Mouse (Mus musculus): ENCODE results near the gene Asah2.
"Not testable (repeated sequence)": the region's sequence is repeated elsewhere in the genome, so short reads cannot be mapped to it uniquely, and the experiment has no call there.

The Asah2 gene

GRCm38 (mm10) chr19:32107771-32108306, at the start of gene Asah2:
Gene Asah2 (minus strand): TSS chr19:32108211.
- DNase-seq (ENCODE audit: low spot score in 2 of 2), result peak; percentile 39 to 51

GRCm38 (mm10) chr19:32157045-32157444, 49.0 kb upstream of the Asah2 start:
- no peak for DNase-seq (ENCODE audit: low spot score in 2 of 2)

- no peak for DNase-seq (ENCODE audit: low spot score in 2 of 2)
Measured at GRCm38 (mm10) chr19:32152529-32152928, 44.5 kb upstream of the Asah2 start.

- DNase-seq (ENCODE audit: low spot score in 2 of 2), result no peak
Measured at GRCm38 (mm10) chr19:32148710-32149109, 40.7 kb upstream of the Asah2 start.

GRCm38 (mm10) chr19:32142383-32142782, 34.4 kb upstream of the Asah2 start:
- no peak for DNase-seq (ENCODE audit: low spot score in 2 of 2)

DNA sequence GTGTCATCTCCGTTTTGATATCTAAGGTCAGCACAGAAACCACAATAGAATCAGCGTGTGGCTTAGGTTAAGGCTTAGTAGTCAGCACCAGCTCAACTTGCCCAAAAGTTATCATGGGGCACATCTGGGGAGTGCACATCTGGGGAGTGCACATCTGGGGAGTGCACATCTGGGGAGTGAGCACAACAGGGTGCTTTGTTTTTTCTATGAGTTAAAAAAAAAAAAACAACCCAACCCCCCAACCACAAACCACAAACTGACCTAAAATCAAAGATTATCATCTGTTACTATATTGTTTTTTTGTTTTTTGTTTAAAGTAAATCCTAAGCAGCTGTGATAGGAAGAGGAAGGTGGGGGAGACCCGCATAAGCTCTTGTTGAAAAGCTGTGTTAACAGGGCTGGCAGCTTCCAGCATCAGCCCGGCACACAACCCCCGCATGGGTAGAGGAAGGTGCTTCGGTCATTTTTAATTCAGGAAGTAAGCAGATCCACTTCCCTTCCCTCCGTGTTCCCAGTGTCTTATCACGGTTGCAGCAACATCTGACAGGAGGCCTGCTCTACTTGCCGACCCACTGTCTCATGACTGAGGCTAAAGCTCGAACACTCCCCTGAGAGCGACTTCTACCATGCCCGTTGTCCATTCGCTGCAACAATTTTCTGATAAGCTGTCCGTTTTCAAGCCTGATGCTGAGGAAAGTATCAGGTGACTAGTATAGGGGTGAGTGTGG, 30.5 kb upstream of the Asah2 start:
- no peak for DNase-seq (ENCODE audit: low spot score in 2 of 2)

GRCm38 (mm10) chr19:32137904-32138303, 29.9 kb upstream of the Asah2 start:
- DNase-seq (ENCODE audit: low spot score in 2 of 2), result no peak

DNA sequence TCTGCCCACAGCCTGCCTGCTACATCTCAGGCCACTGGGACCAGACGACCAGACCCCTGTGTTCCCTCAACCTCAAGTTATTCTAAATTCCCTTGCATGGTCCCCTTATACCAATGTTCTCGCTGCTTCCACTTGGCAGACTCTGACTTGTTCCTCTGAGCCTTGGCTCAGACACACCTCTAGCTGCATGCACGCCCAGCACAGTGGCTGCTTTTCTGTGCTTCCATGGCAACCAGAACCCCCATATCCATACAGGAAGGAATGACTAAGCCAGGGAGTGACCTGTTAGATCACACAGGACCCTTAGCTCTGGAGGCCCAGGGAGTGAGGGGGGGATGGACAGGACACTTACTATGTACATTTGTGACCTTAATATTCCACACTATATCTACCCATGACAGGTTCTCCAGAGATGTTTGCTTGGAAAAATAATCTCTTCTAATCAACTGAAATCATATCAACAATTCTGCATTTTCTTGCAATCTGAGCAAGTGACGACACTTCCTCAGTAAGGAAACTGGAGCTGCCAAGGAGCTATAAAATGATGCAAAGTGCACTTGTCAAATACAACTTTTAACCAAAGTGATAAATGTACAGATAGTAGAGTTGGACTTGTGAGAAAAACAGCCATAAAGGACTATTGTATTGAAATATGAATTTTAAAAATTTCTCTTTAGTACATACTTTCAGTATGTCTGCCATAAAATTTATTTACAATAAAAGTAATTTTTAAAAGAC, 29.0 kb upstream of the Asah2 start:
- DNase-seq (ENCODE audit: low spot score in 2 of 2), result no peak

DNA sequence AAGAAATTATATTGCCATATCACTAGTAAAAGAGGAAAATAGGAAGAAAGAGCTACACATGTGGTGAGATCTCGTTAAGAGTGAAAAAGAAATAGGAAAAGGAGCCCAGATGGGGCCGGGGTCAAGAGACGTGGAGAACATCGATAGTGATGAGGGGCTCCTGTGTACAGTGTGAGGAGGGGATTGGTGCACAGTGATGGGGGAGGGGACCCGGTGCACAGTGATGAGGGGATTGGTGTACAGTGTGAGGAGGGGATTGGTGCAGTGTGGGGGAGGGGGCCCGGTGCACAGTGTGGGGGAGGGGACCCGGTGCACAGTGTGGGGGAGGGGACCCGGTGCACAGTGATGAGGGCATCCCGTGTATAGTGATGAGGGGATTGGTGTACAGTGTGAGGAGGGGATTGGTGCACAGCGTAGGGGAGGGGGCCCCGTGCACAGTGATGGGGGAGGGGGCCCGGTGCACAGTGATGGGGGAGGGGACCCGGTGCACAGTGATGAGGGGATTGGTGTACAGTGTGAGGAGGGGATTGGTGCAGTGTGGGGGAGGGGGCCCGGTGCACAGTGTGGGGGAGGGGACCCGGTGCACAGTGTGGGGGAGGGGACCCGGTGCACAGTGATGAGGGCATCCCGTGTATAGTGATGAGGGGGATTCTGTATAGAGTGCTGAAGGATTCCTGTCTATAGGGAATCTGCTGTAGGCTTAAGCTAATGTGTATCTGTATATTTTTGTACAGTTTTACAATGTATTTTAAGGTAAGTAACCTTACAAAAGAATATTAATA, 23.9 kb upstream of the Asah2 start:
- not testable (repeated sequence) for DNase-seq (ENCODE audit: low spot score in 2 of 2)

GRCm38 (mm10) chr19:32129281-32129680, 21.3 kb upstream of the Asah2 start:
- no peak for DNase-seq (ENCODE audit: low spot score in 2 of 2)

DNA sequence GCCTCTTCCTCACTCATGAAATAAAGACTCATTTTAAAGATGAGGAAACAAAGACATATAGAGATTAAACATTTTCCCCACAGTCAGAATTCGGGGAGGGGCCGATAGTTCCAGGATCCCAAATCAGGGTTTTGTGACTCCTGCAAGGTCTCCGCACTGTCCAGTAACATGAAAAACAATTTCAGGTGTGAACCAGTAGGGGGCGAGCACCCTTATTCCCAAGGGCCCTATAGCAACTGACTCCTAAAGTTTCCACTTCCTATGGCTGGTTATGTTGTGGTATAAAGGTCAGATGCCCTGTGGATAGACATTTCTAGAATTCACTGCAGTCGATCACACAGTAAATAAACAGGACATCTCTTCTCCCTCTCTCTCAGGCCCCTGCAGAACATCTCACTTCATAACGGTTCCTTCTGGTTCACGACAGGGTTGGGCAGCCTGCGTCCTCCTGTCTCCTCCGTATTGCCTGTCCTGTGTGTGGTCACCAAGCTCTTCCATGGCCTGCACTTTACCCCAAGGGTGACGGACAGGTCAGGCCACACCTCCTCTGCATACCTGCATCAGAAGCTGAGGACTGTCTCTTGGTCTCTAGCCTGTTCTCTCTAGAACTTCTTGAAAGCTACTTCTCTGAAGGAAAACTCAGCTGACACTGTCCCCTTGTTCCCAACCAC, 19.3 kb upstream of the Asah2 start:
- no peak for DNase-seq (ENCODE audit: low spot score in 2 of 2)

GRCm38 (mm10) chr19:32124155-32124554, 16.1 kb upstream of the Asah2 start:
- DNase-seq (ENCODE audit: low spot score in 2 of 2), result no peak

- DNase-seq (ENCODE audit: low spot score in 2 of 2), result no peak
Measured at GRCm38 (mm10) chr19:32123196-32123595, 15.2 kb upstream of the Asah2 start.

DNA sequence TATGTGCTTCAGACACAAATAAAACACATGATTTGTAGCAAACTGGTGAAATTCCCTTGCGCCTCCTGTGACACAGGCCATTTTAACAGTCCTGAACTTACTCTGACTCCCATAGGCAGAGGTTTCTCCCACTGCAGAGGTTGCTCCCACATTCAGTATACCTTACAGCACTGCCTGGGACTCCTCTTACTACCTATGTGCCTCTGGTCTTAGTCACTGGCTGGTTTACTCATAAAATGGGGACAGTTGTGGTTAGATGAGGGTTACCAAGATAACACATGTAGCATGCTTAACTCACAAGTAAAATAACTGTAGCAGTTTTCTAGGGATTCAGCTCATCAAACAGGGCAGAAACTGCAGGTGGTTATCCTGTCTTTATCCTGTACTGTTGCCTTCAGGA, 12.8 kb upstream of the Asah2 start:
- DNase-seq (ENCODE audit: low spot score in 2 of 2), result no peak

DNA sequence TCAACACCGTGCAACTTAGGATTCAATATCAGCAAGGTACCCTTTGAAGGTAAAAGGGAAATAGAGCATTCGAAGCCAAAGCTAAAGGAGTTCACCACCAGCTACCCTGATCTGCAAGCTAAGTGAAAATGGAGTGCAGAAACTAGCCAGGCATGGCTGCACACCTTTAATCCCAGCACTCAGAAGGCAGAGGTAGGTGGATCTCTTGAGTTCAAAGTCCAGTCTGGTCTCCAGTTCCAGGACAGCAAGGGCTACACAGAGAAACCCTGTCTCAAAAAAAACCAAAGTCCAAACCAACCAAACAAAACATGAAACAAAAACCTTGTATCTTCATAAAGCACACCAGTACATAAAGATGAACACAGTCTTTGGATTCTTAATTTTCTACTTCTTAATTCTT, 11.7 kb upstream of the Asah2 start:
- DNase-seq (ENCODE audit: low spot score in 2 of 2), result no peak

DNA sequence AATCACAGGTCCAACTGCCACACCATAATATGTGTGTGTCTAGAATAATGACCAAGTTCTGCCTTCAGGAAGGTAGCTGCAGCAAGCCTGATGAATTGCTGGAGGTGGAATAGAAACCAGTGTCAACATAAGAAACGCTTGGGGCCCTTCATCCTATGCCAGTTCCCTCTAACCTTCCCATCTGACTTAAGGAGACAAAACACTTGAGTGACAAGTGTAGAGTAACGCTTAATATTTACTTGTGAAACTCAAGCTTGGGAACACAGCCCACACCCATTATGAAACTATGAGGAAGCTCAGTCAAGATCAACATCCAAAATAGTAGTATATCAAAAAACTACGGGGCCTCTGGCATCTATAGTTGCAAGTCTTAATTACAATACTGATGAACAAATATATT, 10.5 kb upstream of the Asah2 start:
- DNase-seq (ENCODE audit: low spot score in 2 of 2), result no peak

DNA sequence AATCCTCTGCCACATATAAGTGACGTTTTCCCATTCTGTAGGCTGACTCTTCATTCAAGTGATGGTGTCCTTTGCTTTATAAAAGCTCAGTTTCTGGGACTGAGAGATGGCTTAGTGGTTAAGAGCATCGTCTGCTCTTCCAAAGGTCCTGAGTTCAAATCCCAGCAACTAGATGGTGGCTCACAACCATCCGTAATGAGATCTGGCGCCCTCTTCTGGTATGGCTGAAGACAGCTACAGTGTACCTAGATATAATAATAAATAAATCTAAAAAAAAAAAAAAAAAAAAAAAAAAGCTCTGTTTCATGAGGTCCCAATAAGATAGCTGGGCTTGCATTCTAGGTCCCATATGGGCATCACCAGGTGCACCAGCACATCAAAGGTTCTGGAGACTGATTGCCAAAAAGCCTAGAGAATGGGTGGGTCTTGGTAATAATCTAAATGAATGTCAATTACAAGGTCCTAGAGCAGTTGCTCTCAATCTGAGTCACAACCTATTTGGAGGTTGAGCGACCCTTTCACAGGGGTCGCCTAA, 9.5 kb upstream of the Asah2 start:
- no peak for DNase-seq (ENCODE audit: low spot score in 2 of 2)

DNA sequence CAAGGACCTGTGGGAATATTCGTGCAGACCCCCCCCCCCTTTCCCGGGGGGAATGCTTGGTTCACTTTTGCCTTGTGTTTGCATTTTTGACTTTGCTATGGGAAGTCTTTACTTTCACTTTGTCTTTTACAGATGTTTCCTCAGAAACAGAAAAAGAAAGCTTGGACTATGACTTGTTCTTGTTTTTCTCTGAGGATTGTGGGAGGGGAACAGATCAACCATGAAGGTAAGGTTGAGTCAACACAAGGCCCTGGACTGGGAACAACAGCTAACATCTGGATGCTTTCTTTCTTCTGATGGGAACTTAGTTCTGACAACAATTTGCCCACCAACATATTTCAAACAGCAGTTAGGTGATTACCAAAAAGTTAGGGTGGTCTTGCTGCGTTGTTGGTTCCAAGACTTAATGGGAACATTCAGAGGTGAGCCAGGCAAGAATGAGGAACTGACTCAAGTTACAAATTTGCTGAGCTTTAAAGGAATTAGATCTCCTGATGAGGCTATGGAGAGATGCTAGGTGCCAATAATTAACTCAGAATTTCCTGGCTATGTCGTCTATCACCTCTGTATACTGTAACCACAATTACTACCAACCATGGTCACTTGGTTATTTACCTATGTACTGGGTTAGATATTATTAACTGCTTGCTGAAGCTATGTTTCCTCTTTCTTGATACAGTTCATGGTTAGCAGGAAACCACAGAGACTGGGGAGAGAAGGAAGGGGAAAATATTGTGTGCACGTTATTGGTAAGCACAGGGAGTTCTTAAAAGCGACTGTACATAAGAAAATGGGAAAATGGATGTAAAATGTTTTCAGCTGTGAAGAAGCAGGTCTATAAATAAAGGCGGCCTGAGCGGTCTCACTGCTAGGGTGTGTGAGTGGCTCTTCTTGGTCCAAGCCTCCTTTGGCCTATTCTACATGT, 4.1 kb upstream of the Asah2 start:
- DNase-seq (ENCODE audit: low spot score in 2 of 2), result no peak

GRCm38 (mm10) chr19:32106750-32107149, 1.3 kb downstream of the Asah2 start:
- DNase-seq (ENCODE audit: low spot score in 2 of 2), result no peak

- no peak for DNase-seq (ENCODE audit: low spot score in 2 of 2)
Measured at GRCm38 (mm10) chr19:32104217-32104616, 3.8 kb downstream of the Asah2 start.

DNA sequence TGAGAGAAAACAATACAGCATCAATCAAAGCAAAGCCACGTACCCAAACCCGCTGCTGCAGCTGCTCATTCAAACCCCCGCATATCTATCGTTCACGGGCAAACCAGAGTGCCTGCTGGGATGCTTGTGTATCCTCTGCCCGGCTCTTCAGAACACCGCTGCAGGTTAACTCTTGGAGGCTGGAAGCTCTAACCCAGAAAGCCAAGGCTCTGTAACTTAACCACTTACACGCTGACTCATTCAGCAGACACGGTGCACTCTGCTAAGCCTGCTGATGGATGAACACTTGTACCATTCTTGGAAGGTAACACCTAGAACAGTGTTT, 5.1 kb downstream of the Asah2 start:
- no peak for DNase-seq (ENCODE audit: low spot score in 2 of 2)

Data from frontal cortex, postnatal 25 days (tissue).